Mouse (Mus musculus): Measurements from ENCODE around the gene Disp1.

GRCm38 (mm10) chr1:183159183-183159582, 62.1 kb downstream of the Disp1 start:
- TF ChIP-seq POLR2A (IDR thresholded peaks at IDR 0.05; ENCODE audit: insufficient read depth, low read depth, low read length) = no peak
- no peak for TF ChIP-seq CTCF (IDR thresholded peaks at IDR 0.05)
- TF ChIP-seq EP300 (IDR thresholded peaks at IDR 0.05; ENCODE audit: insufficient read depth, low read depth, low read length) = no peak

Data from heart, adult 2 months (tissue).